Mouse (Mus musculus) liver, embryonic 14.5 days (tissue): ENCODE results near the gene Helq. TPM values are rescaled to one million over a fixed set of nuclear protein-coding genes. Genes with fewer than 3 reads are reported as not detected.

ENCODE experiments used
- ATAC-seq: fragments of 200-750 bp; cut with Nextera tagmentation; 2 replicates; pipeline ENCODE4 v1.8.0; 2017; ENCODE audit warnings: moderate number of reproducible peaks, mild to moderate bottlenecking, moderate library complexity; ENCODE audit not compliant: insufficient read depth
- DNase-seq, 3 experiments: peaks; one replicate each; pipeline ENCODE4 v3.0.0-alpha.2; 2012 to 2013; ENCODE audit warnings: low read depth in 3 of 3, low spot score in 3 of 3
- H3K27ac ChIP-seq: fragments of 300-500 bp; sonication (generic); 2 replicates; pipeline ENCODE4 v1.5.1; 2014; ENCODE audit warnings: moderate library complexity, mild to moderate bottlenecking, control low read depth, inconsistent platforms
- H3K27me3 ChIP-seq: fragments of 300-500 bp; sonication (generic); 2 replicates; pipeline ENCODE4 v1.6.1; 2014; ENCODE audit warnings: mild to moderate bottlenecking, low read length, moderate library complexity; ENCODE audit not compliant: control insufficient read depth, insufficient read depth
- H3K36me3 ChIP-seq: fragments of 300-500 bp; sonication (generic); replicated peaks from 2 replicates; pipeline ENCODE4 v1.6.1; 2014; ENCODE audit warnings: low read depth; ENCODE audit not compliant: control insufficient read depth, insufficient read depth
- H3K4me1 ChIP-seq, 2 experiments: fragments of 200-500 bp in 1 of 2; fragments of 300-500 bp in 1 of 2; sonication (generic) in 1 of 2; replicated peaks; 2 replicates each; pipeline ENCODE4 v1.6.1; 2012 to 2014; ENCODE audit warnings: antibody characterized with exemption in 1 of 2, inconsistent platforms in 1 of 2, low read length in 1 of 2; ENCODE audit not compliant: control insufficient read depth in 2 of 2, insufficient read depth in 2 of 2
- H3K4me2 ChIP-seq: fragments of 300-500 bp; sonication (generic); 2 replicates; pipeline ENCODE4 v1.6.1; 2014; ENCODE audit warnings: low read depth, mild to moderate bottlenecking, control low read depth, moderate library complexity
- H3K4me3 ChIP-seq, 2 experiments: fragments of 200-500 bp in 1 of 2; fragments of 300-500 bp in 1 of 2; sonication (generic) in 1 of 2; 2 replicates each; pipeline ENCODE4 v1.5.1; 2012 to 2014; ENCODE audit warnings: low read depth in 2 of 2, low read length in 2 of 2, mild to moderate bottlenecking in 2 of 2, control low read depth in 1 of 2, inconsistent platforms in 1 of 2, moderate library complexity in 1 of 2; ENCODE audit not compliant: insufficient read depth in 1 of 2
- H3K9ac ChIP-seq: fragments of 300-500 bp; sonication (generic); replicated peaks from 2 replicates; pipeline ENCODE4 v1.6.1; 2014; ENCODE audit warnings: mild to moderate bottlenecking, control low read depth, moderate library complexity
- H3K9me3 ChIP-seq: fragments of 300-500 bp; sonication (generic); 2 replicates; pipeline ENCODE4 v1.6.1; 2016; ENCODE audit warnings: low read length, mixed read lengths; ENCODE audit not compliant: control insufficient read depth
- CTCF ChIP-seq: IDR thresholded peaks from 2 replicates; pipeline ENCODE4 v1.5.1; 2016; ENCODE audit warnings: antibody characterized with exemption, low read depth, control low read depth
- EP300 ChIP-seq: IDR thresholded peaks from 2 replicates; pipeline ENCODE4 v1.6.1; 2016; ENCODE audit warnings: antibody characterized with exemption, low read depth
- WGBS: fragments of 180-500 bp; shearing (Covaris S2); extraction: QIAGEN DNeasy Blood & Tissue Kit; methylation state at CpG from one replicate; pipeline ENCODE4 v1.1.7; 2014; ENCODE audit not compliant: insufficient replicate concordance; 5-methylcytosine and 5-hydroxymethylcytosine counted together
- polyA plus RNA-seq, 2 experiments: library from polyadenylated mRNA; depleted of rRNA in 1 of 2; stranded (reverse) in 1 of 2; unstranded in 1 of 2; fragments of >200 nt; fragmentation: Nextera tagmentation in 1 of 2; extraction: Ambion mirVana in 1 of 2; gene quantifications; 2 replicates each; pipeline versions ENCODE4 v1.2.1 to v1.2.3; 2012 to 2014

The Helq gene
- polyA plus RNA-seq, 2 experiments: 12.2 to 13.9 TPM

GRCm38 (mm10) chr5:100753407-100753806 lies 45.0 kb downstream of the Helq start:
- TF ChIP-seq EP300 (no peak), CTCF (no peak)
- no peaks in the 10 kb centered on the region for H3K36me3 ChIP-seq
- H3K9ac ChIP-seq: no peak overlapping the region
- no peaks in the 10 kb centered on the region for H3K9me3 ChIP-seq
- H3K27me3 ChIP-seq: no peaks in the 10 kb centered on the region
- WGBS: 23% methylated on average over 7 of the region's 7 CpGs
- DNase-seq (no peak), ATAC-seq (no peak)
- H3K4me2 ChIP-seq: no peak overlapping the region
- H3K27ac ChIP-seq: no peak overlapping the region
- H3K4me1 ChIP-seq: no peaks in the 10 kb centered on the region
- H3K4me3 ChIP-seq: no peak overlapping the region

DNA sequence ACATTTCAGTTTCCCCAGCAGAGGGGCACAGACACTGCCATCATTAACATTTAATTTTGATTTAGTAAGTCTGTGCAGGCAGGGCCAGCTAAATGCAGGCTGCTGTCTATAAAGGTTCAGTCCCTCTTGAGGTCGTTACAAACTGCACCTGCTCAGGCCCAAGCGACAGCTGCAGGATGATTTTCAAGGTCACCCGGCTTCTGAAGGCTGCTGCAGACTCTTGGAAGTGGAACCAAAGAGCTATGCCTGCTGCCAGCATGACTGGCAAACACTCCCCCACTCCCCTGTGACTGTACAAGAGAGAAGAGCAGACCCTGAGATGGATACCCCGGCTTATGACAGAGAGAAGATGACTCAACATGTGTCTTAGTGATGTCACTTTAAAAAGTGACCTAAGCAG lies 46.7 kb downstream of the Helq start:
- Histone ChIP-seq H3K9me3 (no peaks in the 10 kb centered on the region), H3K9ac (no peak overlapping the region), H3K36me3 (no peaks in the 10 kb centered on the region), H3K4me2 (no peak overlapping the region), H3K4me1 (no peaks in the 10 kb centered on the region), H3K27me3 (no peaks in the 10 kb centered on the region), H3K27ac (no peak overlapping the region), H3K4me3 (no peak overlapping the region)
- WGBS: 63% methylated on average over 4 of the region's 4 CpGs
- no peak for TF ChIP-seq CTCF
- no peak for TF ChIP-seq EP300
- DNase-seq: no peak
- ATAC-seq: no peak

DNA sequence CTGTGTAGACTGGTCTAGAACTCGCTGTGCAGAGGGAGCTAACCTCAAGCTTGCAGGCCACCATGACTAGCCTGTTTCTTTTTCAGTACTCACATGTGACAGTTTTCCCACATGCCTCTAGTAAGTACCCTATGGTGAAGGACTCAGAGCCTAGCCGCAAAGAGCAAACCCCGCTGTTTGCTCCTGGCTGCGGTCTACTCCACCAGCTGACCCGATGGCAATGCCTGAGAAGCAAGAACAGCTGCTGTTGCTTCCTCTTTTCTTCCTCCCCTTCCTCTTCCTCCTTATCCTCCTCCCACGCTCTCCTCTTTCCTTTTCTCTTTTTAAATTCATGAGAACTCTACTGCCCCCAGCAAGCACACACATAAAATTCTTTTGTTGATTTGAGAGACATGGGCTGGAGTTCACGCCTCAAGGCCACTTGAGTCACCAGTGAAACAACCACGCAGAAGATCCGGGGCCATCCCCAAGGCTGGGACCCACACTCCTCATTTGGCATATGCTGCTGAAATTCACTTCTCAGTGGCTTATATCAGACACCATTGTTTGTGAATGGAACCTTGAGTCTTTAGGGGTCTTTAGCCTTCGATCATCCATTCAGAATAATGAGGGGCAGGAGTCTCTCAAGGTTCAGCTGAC lies 47.7 kb downstream of the Helq start:
- Histone ChIP-seq H3K9me3 (no peaks in the 10 kb centered on the region), H3K4me3 (no peak overlapping the region), H3K4me2 (no peak overlapping the region), H3K9ac (no peak overlapping the region), H3K27ac (no peak overlapping the region), H3K4me1 (no peaks in the 10 kb centered on the region), H3K36me3 (no peaks in the 10 kb centered on the region), H3K27me3 (no peaks in the 10 kb centered on the region)
- WGBS: 28% methylated on average over 10 of the region's 10 CpGs
- no peak for TF ChIP-seq CTCF
- TF ChIP-seq EP300: no peak
- no peak for ATAC-seq
- no peak for DNase-seq

GRCm38 (mm10) chr5:100738802-100739201 lies 59.6 kb downstream of the Helq start:
- Histone ChIP-seq H3K4me3 (no peak overlapping the region), H3K9ac (no peak overlapping the region), H3K4me2 (no peak overlapping the region), H3K4me1 (peaks cover 0 to 4% of the 10 kb centered on the region in 2 experiments; a peak in 3 of 4 replicates), H3K36me3 (no peaks in the 10 kb centered on the region), H3K27me3 (no peaks in the 10 kb centered on the region), H3K27ac (no peak overlapping the region), H3K9me3 (no peaks in the 10 kb centered on the region)
- no peak for ATAC-seq
- no peak for TF ChIP-seq EP300
- no peak for TF ChIP-seq CTCF
- no peak for DNase-seq
- 73% methylated on average over 8 of the region's 8 CpGs for WGBS

- Histone ChIP-seq H3K36me3 (no peaks in the 10 kb centered on the region), H3K4me2 (no peak overlapping the region), H3K4me3 (no peak overlapping the region), H3K9ac (no peak overlapping the region), H3K27ac (no peak overlapping the region), H3K27me3 (no peaks in the 10 kb centered on the region), H3K9me3 (no peaks in the 10 kb centered on the region), H3K4me1 (peaks cover 0 to 4% of the 10 kb centered on the region in 2 experiments; a peak in 3 of 4 replicates)
- DNase-seq (no peak), ATAC-seq (no peak)
- TF ChIP-seq CTCF (no peak), EP300 (no peak)
- 30% methylated on average over 8 of the region's 8 CpGs for WGBS
Observed at GRCm38 (mm10) chr5:100736919-100737318, 61.5 kb downstream of the Helq start.
